Mouse (Mus musculus) embryo, embryonic 11.5 days (tissue): ENCODE data around the gene F13b.

Experiments used
- DNase-seq: peaks from one replicate; pipeline ENCODE4 v3.0.0-alpha.2; 2012; ENCODE audit warnings: low read depth, low spot score

F13b gene

GRCm38 (mm10) chr1:139501258-139501752 lies at the start of gene F13b:
Gene F13b, plus strand, starts transcription at chr1:139501702.
- no peak for DNase-seq

GRCm38 (mm10) chr1:139454340-139455225 lies 46.9 kb upstream of the F13b start, which contains the start of gene Aspm:
Gene Aspm, plus strand, starts transcription at chr1:139454772.
- DNase-seq: peak; percentile 91

GRCm38 (mm10) chr1:139455226-139455869 lies 46.2 kb upstream of the F13b start:
- peak; percentile 22 for DNase-seq

- no peak for DNase-seq
Measured at GRCm38 (mm10) chr1:139460807-139461206, 40.7 kb upstream of the F13b start.

- no peak for DNase-seq
Measured at GRCm38 (mm10) chr1:139465936-139466335, 35.6 kb upstream of the F13b start.

DNA sequence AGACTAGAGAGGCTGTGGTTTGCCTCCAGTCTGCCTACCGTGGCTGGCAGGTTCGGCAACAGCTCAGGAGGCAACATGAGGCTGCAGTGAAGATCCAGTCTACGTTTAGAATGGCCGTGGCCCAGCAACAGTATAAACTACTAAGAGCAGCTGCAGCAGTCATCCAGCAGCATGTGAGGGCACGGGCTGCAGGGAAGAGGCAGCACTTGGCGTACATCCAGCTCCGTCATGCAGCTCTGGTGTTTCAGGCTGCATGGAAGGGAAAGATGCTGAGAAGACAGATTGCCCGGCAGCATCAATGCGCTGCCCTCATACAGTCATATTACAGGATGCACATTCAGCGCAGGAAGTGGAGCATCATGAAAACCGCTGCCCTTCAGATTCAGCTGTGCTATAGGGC lies 22.6 kb upstream of the F13b start:
- DNase-seq: no peak

GRCm38 (mm10) chr1:139480246-139480645 lies 21.3 kb upstream of the F13b start:
- DNase-seq: no peak

DNA sequence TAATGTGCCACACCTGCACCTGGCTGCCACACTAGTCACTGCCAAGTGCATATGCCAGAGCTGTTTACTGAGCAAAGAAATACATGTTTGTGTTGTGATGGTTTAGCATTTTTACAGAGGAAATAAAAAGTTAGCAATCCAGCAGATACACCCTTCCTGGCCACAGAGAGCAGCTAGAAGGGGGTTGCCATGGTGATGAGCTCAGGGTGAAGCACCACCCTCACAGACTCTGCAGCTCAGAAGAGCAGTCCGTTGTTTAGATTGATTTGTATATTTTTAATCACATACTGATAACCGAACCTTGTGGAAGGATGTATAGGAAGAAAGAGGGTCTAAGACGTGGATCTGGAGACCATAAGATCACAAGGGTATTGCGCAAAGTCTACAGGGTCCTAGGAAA lies 20.4 kb upstream of the F13b start:
- no peak for DNase-seq

DNA sequence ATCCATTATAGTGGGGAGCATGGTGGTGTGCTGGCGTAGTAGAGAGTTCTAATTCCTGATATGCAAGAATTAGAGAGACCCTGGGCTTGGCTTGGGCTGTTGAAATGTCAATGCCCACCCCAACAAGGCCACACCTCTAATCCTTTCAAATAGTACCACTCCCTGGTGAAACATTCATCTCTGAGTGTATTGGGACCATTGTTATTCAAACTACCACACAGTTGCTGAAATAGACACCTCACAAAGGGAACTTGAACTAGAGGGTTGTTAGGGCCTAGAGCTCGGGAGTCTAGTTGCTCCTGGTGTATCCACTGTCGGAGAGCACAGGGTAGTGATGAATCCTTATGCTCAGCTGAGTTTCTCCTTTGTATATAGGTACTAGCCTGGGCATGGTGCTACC lies 6.9 kb upstream of the F13b start:
- DNase-seq: no peak

DNA sequence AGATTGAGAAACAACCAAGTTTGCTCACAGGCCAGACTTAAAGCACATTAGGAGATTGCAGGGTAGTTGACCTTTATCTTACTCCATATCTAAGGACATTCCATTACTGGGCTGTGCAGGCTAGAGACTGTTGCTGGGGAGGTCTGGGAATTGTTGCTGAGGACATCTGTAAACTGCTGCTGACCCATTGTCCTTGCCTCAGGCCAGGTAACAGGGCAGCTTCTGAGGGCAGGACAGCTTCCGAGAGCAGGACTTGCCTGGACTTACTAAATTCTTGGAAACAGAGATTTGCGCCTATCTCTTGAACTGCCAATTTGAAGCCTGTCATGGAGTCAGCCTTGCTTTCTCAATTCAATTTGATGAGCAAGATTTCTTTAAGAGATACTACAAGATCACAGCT lies 6.1 kb upstream of the F13b start:
- DNase-seq: no peak

- DNase-seq: no peak
Measured at GRCm38 (mm10) chr1:139496212-139496611, 5.3 kb upstream of the F13b start.

GRCm38 (mm10) chr1:139499751-139500150 lies 1.8 kb upstream of the F13b start:
- no peak for DNase-seq

GRCm38 (mm10) chr1:139514556-139514955 lies 13.1 kb downstream of the F13b start:
- DNase-seq: no peak

- DNase-seq: no peak
Measured at GRCm38 (mm10) chr1:139548536-139548935, 47.0 kb downstream of the F13b start.

GRCm38 (mm10) chr1:139551311-139551710 lies 49.8 kb downstream of the F13b start:
- no peak for DNase-seq

DNA sequence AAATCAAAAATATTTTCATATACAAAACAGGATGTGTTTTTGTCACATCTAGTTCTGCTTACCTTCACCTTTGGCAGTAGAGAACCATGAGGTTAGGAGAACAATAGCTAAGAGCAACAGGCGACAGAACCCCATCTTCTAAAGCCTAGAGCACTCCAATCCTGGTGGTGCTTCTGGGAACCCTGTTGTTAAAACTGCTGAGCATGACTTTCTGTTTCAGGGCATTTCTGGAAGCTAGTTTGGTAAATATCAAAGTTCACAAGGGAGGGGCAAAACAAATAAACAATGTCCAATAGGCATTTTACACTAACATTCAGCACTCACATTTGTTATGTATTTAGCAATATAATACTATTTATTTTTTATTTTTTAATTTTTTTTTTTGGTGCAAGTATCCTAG lies 58.5 kb downstream of the F13b start, which contains the start of gene Cfhr1:
Cfhr1 (minus strand) TSS at position 249 of the 400 bp plus-strand sequence.
- DNase-seq: no peak
